ENCODE assay signal across 25 mouse cellular contexts in genomic region chr10:64544389-64544788, GRCm38 (mm10).
DNase-seq lines count a peak whose midpoint lies in the region; ATAC-seq and TF ChIP-seq lines count a peak whose summit lies in the region.
"Had no signal": no experiment of that assay in that cellular context is flagged by ENCODE, and none has a peak within 500 bp of the region (broad histone marks: within the 10 kb centered on the region; RNA-seq: fewer than 3 reads in every experiment).

No protein-coding gene starts in this region.

- TF ChIP-seq EP300 in stomach, postnatal 0 days (optimal IDR thresholded peaks at IDR 0.05) = no peak

- H3K4me3 ChIP-seq in hindbrain, embryonic 11.5 days (ENCODE audit: low read depth, low read length) = no peak overlapping the region
- no peak overlapping the region for H3K4me3 ChIP-seq in hindbrain, embryonic 16.5 days (ENCODE audit: low read length)
- no peak overlapping the region for H3K4me3 ChIP-seq in midbrain, embryonic 14.5 days (replicated peaks; ENCODE audit: low read depth, low read length)
- no peak overlapping the region for H3K4me3 ChIP-seq in midbrain, embryonic 15.5 days
- no peak overlapping the region for H3K4me3 ChIP-seq in forebrain, postnatal 0 days (ENCODE audit: low read depth, low read length)
- H3K4me3 ChIP-seq in stomach, postnatal 0 days (ENCODE audit: low read depth, low read length) = no peak overlapping the region
- H3K4me3 ChIP-seq: embryonic facial prominence, embryonic 13.5 days; heart, embryonic 13.5 days; kidney, embryonic 15.5 days; liver, embryonic 12.5 days; midbrain, embryonic 13.5 days; myocyte had no signal

- no peak for TF ChIP-seq CTCF in forebrain, postnatal 0 days (IDR thresholded peaks at IDR 0.05; ENCODE audit: low read depth)
- TF ChIP-seq CTCF in stomach, postnatal 0 days (IDR thresholded peaks at IDR 0.05; ENCODE audit: low read depth) = no peak

- H3K9me3 ChIP-seq in hindbrain, embryonic 11.5 days (ENCODE audit: control insufficient read depth, low read length) = no peaks in the 10 kb centered on the region
- no peaks in the 10 kb centered on the region for H3K9me3 ChIP-seq in hindbrain, embryonic 16.5 days (ENCODE audit: control insufficient read depth, low read length)
- no peaks in the 10 kb centered on the region for H3K9me3 ChIP-seq in midbrain, embryonic 14.5 days (ENCODE audit: control insufficient read depth, low read length)
- H3K9me3 ChIP-seq in midbrain, embryonic 15.5 days = no peaks in the 10 kb centered on the region
- H3K9me3 ChIP-seq in forebrain, postnatal 0 days (ENCODE audit: low read length) = no peaks in the 10 kb centered on the region
- no peaks in the 10 kb centered on the region for H3K9me3 ChIP-seq in stomach, postnatal 0 days (ENCODE audit: control insufficient read depth, low read length)
- H3K9me3 ChIP-seq: embryonic facial prominence, embryonic 13.5 days; heart, embryonic 13.5 days; kidney, embryonic 15.5 days; liver, embryonic 12.5 days; midbrain, embryonic 13.5 days had no signal

- no peak overlapping the region for H3K27ac ChIP-seq in hindbrain, embryonic 11.5 days (ENCODE audit: low read depth, low read length)
- H3K27ac ChIP-seq in hindbrain, embryonic 16.5 days (ENCODE audit: low read depth, low read length) = no peak overlapping the region
- no peak overlapping the region for H3K27ac ChIP-seq in midbrain, embryonic 14.5 days (replicated peaks; ENCODE audit: low read depth, low read length)
- H3K27ac ChIP-seq in midbrain, embryonic 15.5 days = no peak overlapping the region
- H3K27ac ChIP-seq in forebrain, postnatal 0 days (ENCODE audit: low read depth, low read length) = no peak overlapping the region
- H3K27ac ChIP-seq in stomach, postnatal 0 days (replicated peaks) = no peak overlapping the region
- H3K27ac ChIP-seq: embryonic facial prominence, embryonic 13.5 days; heart, embryonic 13.5 days; kidney, embryonic 15.5 days; liver, embryonic 12.5 days; midbrain, embryonic 13.5 days had no signal

- no peaks in the 10 kb centered on the region for H3K36me3 ChIP-seq in hindbrain, embryonic 11.5 days (ENCODE audit: control insufficient read depth, insufficient read depth, low read length)
- H3K36me3 ChIP-seq in hindbrain, embryonic 16.5 days (ENCODE audit: control insufficient read depth, insufficient read depth, low read length) = no peaks in the 10 kb centered on the region
- no peaks in the 10 kb centered on the region for H3K36me3 ChIP-seq in midbrain, embryonic 14.5 days (ENCODE audit: control insufficient read depth, insufficient read depth, low read length)
- no peaks in the 10 kb centered on the region for H3K36me3 ChIP-seq in midbrain, embryonic 15.5 days (replicated peaks)
- H3K36me3 ChIP-seq in forebrain, postnatal 0 days (ENCODE audit: insufficient read depth) = no peaks in the 10 kb centered on the region
- no peaks in the 10 kb centered on the region for H3K36me3 ChIP-seq in stomach, postnatal 0 days (ENCODE audit: control insufficient read depth, insufficient read depth, low read length)
- H3K36me3 ChIP-seq: embryonic facial prominence, embryonic 13.5 days; heart, embryonic 13.5 days; kidney, embryonic 15.5 days; liver, embryonic 12.5 days; midbrain, embryonic 13.5 days had no signal

- no peak overlapping the region for H3K4me2 ChIP-seq in hindbrain, embryonic 11.5 days (replicated peaks; ENCODE audit: low read depth, low read length)
- no peak overlapping the region for H3K4me2 ChIP-seq in hindbrain, embryonic 16.5 days (ENCODE audit: low read length)
- H3K4me2 ChIP-seq in midbrain, embryonic 14.5 days (ENCODE audit: low read length) = no peak overlapping the region
- H3K4me2 ChIP-seq in midbrain, embryonic 15.5 days = no peak overlapping the region
- H3K4me2 ChIP-seq in forebrain, postnatal 0 days (ENCODE audit: low read depth) = no peak overlapping the region
- no peak overlapping the region for H3K4me2 ChIP-seq in stomach, postnatal 0 days (replicated peaks; ENCODE audit: low read depth)
- H3K4me2 ChIP-seq: embryonic facial prominence, embryonic 13.5 days; heart, embryonic 13.5 days; kidney, embryonic 15.5 days; liver, embryonic 12.5 days; midbrain, embryonic 13.5 days had no signal

- no peaks in the 10 kb centered on the region for H3K27me3 ChIP-seq in hindbrain, embryonic 11.5 days (ENCODE audit: control insufficient read depth, insufficient read depth, low read length)
- H3K27me3 ChIP-seq in hindbrain, embryonic 16.5 days (replicated peaks; ENCODE audit: control insufficient read depth, insufficient read depth, low read length) = no peaks in the 10 kb centered on the region
- no peaks in the 10 kb centered on the region for H3K27me3 ChIP-seq in midbrain, embryonic 14.5 days (ENCODE audit: control insufficient read depth, insufficient read depth, low read length)
- H3K27me3 ChIP-seq in midbrain, embryonic 15.5 days (replicated peaks) = no peaks in the 10 kb centered on the region
- no peaks in the 10 kb centered on the region for H3K27me3 ChIP-seq in forebrain, postnatal 0 days (ENCODE audit: insufficient read depth, low read length)
- no peaks in the 10 kb centered on the region for H3K27me3 ChIP-seq in stomach, postnatal 0 days (ENCODE audit: control insufficient read depth, insufficient read depth, low read length)
- H3K27me3 ChIP-seq: CH12.LX; embryonic facial prominence, embryonic 13.5 days; heart, embryonic 13.5 days; kidney, embryonic 15.5 days; liver, embryonic 12.5 days; midbrain, embryonic 13.5 days had no signal

- H3K4me1 ChIP-seq in hindbrain, embryonic 11.5 days (replicated peaks; ENCODE audit: control insufficient read depth, insufficient read depth, low read length) = no peaks in the 10 kb centered on the region
- no peaks in the 10 kb centered on the region for H3K4me1 ChIP-seq in hindbrain, embryonic 16.5 days (ENCODE audit: control insufficient read depth, insufficient read depth, low read depth, low read length)
- H3K4me1 ChIP-seq in midbrain, embryonic 14.5 days (ENCODE audit: control insufficient read depth, insufficient read depth, low read length) = no peaks in the 10 kb centered on the region
- no peaks in the 10 kb centered on the region; the same call in 1 of the 2 replicates for H3K4me1 ChIP-seq in midbrain, embryonic 15.5 days
- no peaks in the 10 kb centered on the region for H3K4me1 ChIP-seq in forebrain, postnatal 0 days (ENCODE audit: insufficient read depth)
- no peaks in the 10 kb centered on the region for H3K4me1 ChIP-seq in stomach, postnatal 0 days (replicated peaks; ENCODE audit: control insufficient read depth, insufficient read depth)
- H3K4me1 ChIP-seq: embryonic facial prominence, embryonic 13.5 days; heart, embryonic 13.5 days; kidney, embryonic 15.5 days; liver, embryonic 12.5 days had no signal

- no peak overlapping the region for H3K9ac ChIP-seq in hindbrain, embryonic 11.5 days (ENCODE audit: low read depth, low read length)
- H3K9ac ChIP-seq in hindbrain, embryonic 16.5 days (ENCODE audit: low read depth, low read length) = no peak overlapping the region
- H3K9ac ChIP-seq in midbrain, embryonic 14.5 days (replicated peaks; ENCODE audit: low read length) = no peak overlapping the region
- H3K9ac ChIP-seq in midbrain, embryonic 15.5 days = no peak overlapping the region
- H3K9ac ChIP-seq in forebrain, postnatal 0 days = no peak overlapping the region
- H3K9ac ChIP-seq in stomach, postnatal 0 days (ENCODE audit: low read length) = no peak overlapping the region
- H3K9ac ChIP-seq: embryonic facial prominence, embryonic 13.5 days; heart, embryonic 13.5 days; kidney, embryonic 15.5 days; liver, embryonic 12.5 days; liver, postnatal 0 days; midbrain, embryonic 13.5 days had no signal

- WGBS in hindbrain, embryonic 11.5 days = 42% methylated on average over 2 of the region's 2 CpGs
- WGBS in hindbrain, embryonic 16.5 days = 17% methylated on average over 2 of the region's 2 CpGs
- WGBS in midbrain, embryonic 14.5 days = 36% methylated on average over 2 of the region's 2 CpGs
- WGBS in midbrain, embryonic 15.5 days = 33% methylated on average over 2 of the region's 2 CpGs
- WGBS in forebrain, postnatal 0 days = 23% methylated on average over 2 of the region's 2 CpGs
- 67% methylated on average over 2 of the region's 2 CpGs for WGBS in stomach, postnatal 0 days

- peak; percentile 2 for DNase-seq in cerebellum, adult 9-10 months
- DNase-seq in cerebellum, postnatal 4 days (ENCODE audit: low spot score in 2 of 2) = no peak
- DNase-seq in hindbrain, embryonic 11.5 days (ENCODE audit: low spot score) = peak; percentile 1
- DNase-seq in midbrain, embryonic 14.5 days = peak; percentile 24
- DNase-seq in forebrain, postnatal 0 days = peak; percentile 17
- DNase-seq in stomach, postnatal 0 days (ENCODE audit: low spot score) = no peak
- DNase-seq: adrenal gland, adult 2 months; adrenal gland, postnatal 36 days; cerebellum, adult 8-10 months; gastrocnemius, postnatal 10 days; heart, postnatal 10 days; kidney, adult 18-20 months; kidney, postnatal 25 days; liver, postnatal 0 days; lung, postnatal 36 days had no signal

- peak; percentile 64; the same call in 1 of the 2 replicates for ATAC-seq in hindbrain, embryonic 11.5 days (ENCODE audit: low FRiP score)
- no peak for ATAC-seq in hindbrain, embryonic 16.5 days
- ATAC-seq in midbrain, embryonic 14.5 days (ENCODE audit: low FRiP score, low TSS enrichment) = peak; percentile 64; the same call in 1 of the 2 replicates
- no peak for ATAC-seq in midbrain, embryonic 15.5 days (replicated peaks)
- ATAC-seq in forebrain, postnatal 0 days = no peak
- no peak for ATAC-seq in stomach, postnatal 0 days (ENCODE audit: low FRiP score, low TSS enrichment)
- ATAC-seq: activated CD4-positive, CD25-positive, alpha-beta regulatory T cell, adult 4 months; liver, embryonic 12.5 days; liver, postnatal 0 days; midbrain, embryonic 13.5 days had no signal

Comparison
In these comparisons a context has a peak if more than half of its experiments do, and no peak if none do; other contexts are left out.
1. DNase-seq: peak in cerebellum, adult 9-10 months (single experiment), hindbrain, embryonic 11.5 days (single experiment), midbrain, embryonic 14.5 days (single experiment) and forebrain, postnatal 0 days (single experiment); none in cerebellum, postnatal 4 days (0 of 2) and stomach, postnatal 0 days (single experiment).
2. ATAC-seq: peak in hindbrain, embryonic 11.5 days (single experiment) and midbrain, embryonic 14.5 days (single experiment); none in hindbrain, embryonic 16.5 days (single experiment), midbrain, embryonic 15.5 days (single experiment), forebrain, postnatal 0 days (single experiment) and stomach, postnatal 0 days (single experiment).